Mouse (Mus musculus) midbrain, postnatal 0 days (tissue): ENCODE data around the gene Lrrfip1. TPM values are rescaled to one million over a fixed set of nuclear protein-coding genes. Genes with fewer than 3 reads are reported as not detected.

Source experiments
- ATAC-seq: fragments of 200-750 bp; cut with Nextera tagmentation; 2 replicates; pipeline ENCODE4 v1.8.0; 2017; ENCODE audit warnings: moderate number of reproducible peaks, mild to moderate bottlenecking, moderate TSS enrichment, moderate library complexity; ENCODE audit not compliant: low FRiP score
- DNase-seq: peaks from one replicate; pipeline ENCODE4 v3.0.0-alpha.2; 2015; ENCODE audit warnings: low spot score
- H3K27ac ChIP-seq: fragments of 300-500 bp; sonication (generic); 2 replicates; pipeline ENCODE4 v1.5.1; 2014; ENCODE audit warnings: low read depth, mild to moderate bottlenecking, low read length, mixed read lengths
- H3K27me3 ChIP-seq: fragments of 300-500 bp; sonication (generic); 2 replicates; pipeline ENCODE4 v1.6.1; 2014; ENCODE audit warnings: low read length, control low read depth, mixed read lengths; ENCODE audit not compliant: insufficient read depth
- H3K36me3 ChIP-seq: fragments of 300-500 bp; sonication (generic); 2 replicates; pipeline ENCODE4 v1.6.1; 2014; ENCODE audit warnings: low read length, control low read depth, mixed read lengths; ENCODE audit not compliant: insufficient read depth
- H3K4me1 ChIP-seq: fragments of 300-500 bp; sonication (generic); 2 replicates; pipeline ENCODE4 v1.6.1; 2014; ENCODE audit warnings: mild to moderate bottlenecking, control low read depth, antibody characterized with exemption, low read length, mixed read lengths; ENCODE audit not compliant: insufficient read depth
- H3K4me2 ChIP-seq: fragments of 300-500 bp; sonication (generic); 2 replicates; pipeline ENCODE4 v1.6.1; 2014; ENCODE audit warnings: low read depth, mild to moderate bottlenecking, low read length, mixed read lengths; ENCODE audit not compliant: poor library complexity, severe bottlenecking
- H3K4me3 ChIP-seq: fragments of 300-500 bp; sonication (generic); 2 replicates; pipeline ENCODE4 v1.5.1; 2014; ENCODE audit warnings: low read depth, mild to moderate bottlenecking, low read length, moderate library complexity
- H3K9ac ChIP-seq: fragments of 300-500 bp; sonication (generic); replicated peaks from 2 replicates; pipeline ENCODE4 v1.6.1; 2014; ENCODE audit warnings: mild to moderate bottlenecking, low read length, moderate library complexity, mixed read lengths; ENCODE audit not compliant: poor library complexity, severe bottlenecking
- H3K9me3 ChIP-seq: fragments of 300-500 bp; sonication (generic); 2 replicates; pipeline ENCODE4 v1.6.1; 2016; ENCODE audit warnings: low read length, control low read depth
- CTCF ChIP-seq: IDR thresholded peaks from 2 replicates; pipeline ENCODE4 v1.5.1; 2016; ENCODE audit warnings: antibody characterized with exemption, mild to moderate bottlenecking
- WGBS: fragments of 180-500 bp; shearing (Covaris S2); extraction: QIAGEN DNeasy Blood & Tissue Kit; methylation state at CpG from one replicate; pipeline ENCODE4 v1.1.7; 2014; 5-methylcytosine and 5-hydroxymethylcytosine counted together
- polyA plus RNA-seq: library from polyadenylated mRNA; unstranded; fragments of >200 nt; fragmentation: Nextera tagmentation; extraction: Ambion mirVana; gene quantifications from 2 replicates; pipeline ENCODE4 v1.2.1, GENCODE M21; 2015
- total RNA-seq: library from RNA; depleted of rRNA; stranded (reverse); fragments of >200 nt; gene quantifications from 2 replicates; pipeline ENCODE4 v1.2.3, GENCODE M21; 2014

The Lrrfip1 gene
- total and polyA plus RNA-seq, 2 experiments from 2014 or later, result 26.7 to 48.9 TPM

- no peaks in the 10 kb centered on the region for H3K36me3 ChIP-seq
- 78% methylated on average over 9 of the region's 9 CpGs for WGBS
- H3K9me3 ChIP-seq, result no peaks in the 10 kb centered on the region
- ATAC-seq, result no peak
- no peak for DNase-seq
- no peak overlapping the region for H3K27ac ChIP-seq
- H3K4me2 ChIP-seq, result no peak overlapping the region
- H3K27me3 ChIP-seq, result no peaks in the 10 kb centered on the region; the same call in 1 of the 2 replicates
- H3K4me3 ChIP-seq, result no peak overlapping the region
- peaks cover 5% of the 10 kb centered on the region; the same call in 1 of the 2 replicates for H3K4me1 ChIP-seq
- H3K9ac ChIP-seq, result no peak overlapping the region
- no peak for TF ChIP-seq CTCF
Measured at GRCm38 (mm10) chr1:91055744-91056143, 57.2 kb downstream of the Lrrfip1 start.

- Histone ChIP-seq H3K9me3 (no peaks in the 10 kb centered on the region), H3K27ac (no peak overlapping the region), H3K27me3 (no peaks in the 10 kb centered on the region; the same call in 1 of the 2 replicates), H3K4me1 (peaks cover 5% of the 10 kb centered on the region; the same call in 1 of the 2 replicates), H3K9ac (no peak overlapping the region), H3K36me3 (no peaks in the 10 kb centered on the region), H3K4me2 (no peak overlapping the region), H3K4me3 (no peak overlapping the region)
- TF ChIP-seq CTCF, result no peak
- 93% methylated on average over 8 of the region's 8 CpGs for WGBS
- no peak for ATAC-seq
- DNase-seq, result no peak
Measured at GRCm38 (mm10) chr1:91056416-91056815, 57.9 kb downstream of the Lrrfip1 start.

DNA sequence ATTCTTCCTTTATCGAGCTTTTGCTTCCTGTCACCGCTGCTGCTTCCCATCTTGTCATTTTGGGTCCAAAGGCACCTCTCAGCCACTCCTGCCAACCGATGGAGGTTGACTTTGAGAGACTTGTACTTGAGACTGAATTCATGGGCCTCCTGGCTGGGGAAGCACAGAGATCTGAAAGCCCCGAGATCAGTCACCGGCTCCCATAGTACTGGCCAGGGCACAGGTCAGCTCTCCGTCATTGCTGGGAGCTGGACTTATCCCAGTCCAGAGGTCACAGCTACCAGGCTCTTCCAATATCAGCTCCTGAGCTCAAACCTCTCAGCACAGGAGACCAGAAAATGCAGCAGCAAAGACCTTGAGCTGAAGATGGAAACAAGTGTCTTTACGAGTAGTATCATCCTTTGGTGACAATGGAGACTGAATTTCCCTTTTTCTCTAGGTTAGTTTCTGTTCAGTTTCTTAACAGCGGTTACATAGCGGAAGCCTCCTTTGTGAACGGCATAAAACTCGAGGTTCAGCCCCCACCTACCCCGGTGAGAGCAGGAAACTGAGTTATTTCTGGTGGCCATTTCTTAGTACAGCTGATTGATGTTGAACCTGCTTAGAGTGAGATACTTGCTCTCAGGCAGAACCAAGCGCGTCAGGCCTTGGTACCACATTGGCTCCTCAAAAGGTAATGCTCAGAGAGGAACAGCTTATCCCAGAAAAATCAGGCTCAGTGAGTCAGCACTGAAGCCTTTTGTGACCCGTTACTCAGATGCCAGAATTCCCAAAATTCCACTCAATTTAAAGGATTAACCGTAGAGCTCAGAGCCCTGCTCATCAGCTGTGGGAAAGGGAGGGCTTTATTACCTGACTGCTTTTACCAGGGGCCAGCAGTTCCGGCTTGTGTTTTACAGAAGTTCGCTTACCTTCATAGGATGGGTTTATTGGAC lies 59.0 kb downstream of the Lrrfip1 start:
- DNase-seq (no peak), ATAC-seq (no peak)
- peaks cover 15% of the 10 kb centered on the region for H3K4me1 ChIP-seq
- no peaks in the 10 kb centered on the region for H3K36me3 ChIP-seq
- 72% methylated on average over 18 of the region's 18 CpGs for WGBS
- no peak for TF ChIP-seq CTCF
- H3K27ac ChIP-seq, result no peak overlapping the region
- no peaks in the 10 kb centered on the region for H3K9me3 ChIP-seq
- H3K4me2 ChIP-seq, result no peak overlapping the region
- no peaks in the 10 kb centered on the region; the same call in 1 of the 2 replicates for H3K27me3 ChIP-seq
- H3K9ac ChIP-seq, result no peak overlapping the region
- no peak overlapping the region for H3K4me3 ChIP-seq

DNA sequence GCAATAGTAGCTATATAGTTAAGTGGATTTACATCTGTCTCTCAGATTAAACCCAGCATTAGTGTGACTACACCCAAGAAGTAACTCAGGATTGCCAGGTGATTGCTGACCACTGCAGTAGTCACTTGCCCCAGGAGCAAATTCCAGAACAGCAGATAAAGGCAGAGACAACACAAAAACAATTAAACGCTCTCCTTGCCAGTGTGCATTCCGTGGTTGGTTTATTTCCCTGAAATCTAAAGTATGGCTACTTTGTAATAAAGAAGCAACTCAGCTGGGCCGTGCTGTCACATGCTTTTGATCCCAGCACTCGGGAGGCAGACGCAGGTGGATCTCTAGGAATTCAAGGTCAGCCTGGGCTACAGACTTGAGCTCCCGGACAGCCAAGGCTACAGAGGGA lies 59.7 kb downstream of the Lrrfip1 start:
- Histone ChIP-seq H3K27me3 (no peaks in the 10 kb centered on the region; the same call in 1 of the 2 replicates), H3K4me3 (no peak overlapping the region), H3K9me3 (no peaks in the 10 kb centered on the region), H3K4me1 (peaks cover 16% of the 10 kb centered on the region), H3K27ac (no peak overlapping the region), H3K4me2 (no peak overlapping the region), H3K36me3 (no peaks in the 10 kb centered on the region), H3K9ac (no peak overlapping the region)
- 74% methylated on average over 6 of the region's 6 CpGs for WGBS
- TF ChIP-seq CTCF, result no peak
- DNase-seq (no peak), ATAC-seq (no peak)

GRCm38 (mm10) chr1:91059792-91060604 lies 61.5 kb downstream of the Lrrfip1 start:
- H3K27ac ChIP-seq, result no peak overlapping the region
- no peaks in the 10 kb centered on the region for H3K36me3 ChIP-seq
- 79% methylated on average over 9 of the region's 9 CpGs for WGBS
- H3K9me3 ChIP-seq, result no peaks in the 10 kb centered on the region
- peaks cover 12% of the 10 kb centered on the region for H3K4me1 ChIP-seq
- H3K9ac ChIP-seq, result no peak overlapping the region
- H3K4me2 ChIP-seq, result no peak overlapping the region
- H3K27me3 ChIP-seq, result no peaks in the 10 kb centered on the region
- ATAC-seq (no peak), DNase-seq (no peak)
- no peak overlapping the region for H3K4me3 ChIP-seq
- no peak for TF ChIP-seq CTCF
